8 mouse cellular contexts compared by ENCODE assay signal in genomic region chr14:74948014-74948396, GRCm38 (mm10). TPM values are rescaled to one million over a fixed set of nuclear protein-coding genes. Genes with fewer than 3 reads are reported as not detected.
DNase-seq lines count a peak whose midpoint lies in the region; ATAC-seq and TF ChIP-seq lines count a peak whose summit lies in the region.

No protein-coding gene starts in this region.

- no peak for DNase-seq in kidney, adult 2 months
- no peak for DNase-seq in kidney, postnatal 14 days
- DNase-seq in hindbrain, embryonic 11.5 days (ENCODE audit: low spot score) = no peak
- no peak for DNase-seq in midbrain, embryonic 11.5 days (ENCODE audit: low spot score, missing footprints)
- no peak for DNase-seq in right cerebral cortex, postnatal 14 days
- no peak for DNase-seq in spleen, postnatal 10 days (ENCODE audit: low spot score in 2 of 2)

- H3K27me3 ChIP-seq in kidney, adult 2 months (replicated peaks; ENCODE audit: control insufficient read depth, insufficient read depth, low read length) = no peaks in the 10 kb centered on the region
- no peaks in the 10 kb centered on the region for H3K27me3 ChIP-seq in hindbrain, embryonic 11.5 days (ENCODE audit: control insufficient read depth, insufficient read depth, low read length)
- no peaks in the 10 kb centered on the region for H3K27me3 ChIP-seq in midbrain, embryonic 11.5 days (ENCODE audit: control insufficient read depth, insufficient read depth, low read length)

- H3K27ac ChIP-seq in kidney, adult 2 months (ENCODE audit: insufficient read depth, low read depth, low read length) = peak overlapping the region; percentile 63
- H3K27ac ChIP-seq in bone marrow, adult 2 months (ENCODE audit: control insufficient read depth, insufficient read depth, low read depth, low read length, poor library complexity) = peak overlapping the region; percentile 97
- H3K27ac ChIP-seq in hindbrain, embryonic 11.5 days (ENCODE audit: low read depth, low read length) = no peak overlapping the region
- no peak overlapping the region for H3K27ac ChIP-seq in midbrain, embryonic 11.5 days (ENCODE audit: low read depth, low read length)

- no peaks in the 10 kb centered on the region for H3K36me3 ChIP-seq in kidney, adult 2 months (ENCODE audit: control insufficient read depth, insufficient read depth, low read length)
- H3K36me3 ChIP-seq in hindbrain, embryonic 11.5 days (ENCODE audit: control insufficient read depth, insufficient read depth, low read length) = no peaks in the 10 kb centered on the region
- no peaks in the 10 kb centered on the region for H3K36me3 ChIP-seq in midbrain, embryonic 11.5 days (ENCODE audit: control insufficient read depth, insufficient read depth, low read length)

- ATAC-seq in hindbrain, embryonic 11.5 days (ENCODE audit: low FRiP score) = peak; percentile 17; the same call in 1 of the 2 replicates
- ATAC-seq in midbrain, embryonic 11.5 days (ENCODE audit: low FRiP score) = 0 out of 2 replicates have a peak, but pooled peaks have one; percentile 2
- no peak for ATAC-seq in activated CD4-positive, CD25-positive, alpha-beta regulatory T cell, adult 4 months

- 14% methylated on average over 13 of the region's 13 CpGs for WGBS in kidney, adult 2 months
- 2% methylated on average over 13 of the region's 13 CpGs for WGBS in bone marrow, adult 2 months
- WGBS in hindbrain, embryonic 11.5 days = 30% methylated on average over 13 of the region's 13 CpGs
- 26% methylated on average over 13 of the region's 13 CpGs for WGBS in midbrain, embryonic 11.5 days

- H3K4me2 ChIP-seq in hindbrain, embryonic 11.5 days (replicated peaks; ENCODE audit: low read depth, low read length) = peak overlapping the region; percentile 50
- peak overlapping the region; percentile 55 for H3K4me2 ChIP-seq in midbrain, embryonic 11.5 days

- peaks cover 12% of the 10 kb centered on the region; the same call in 1 of the 2 replicates for H3K4me1 ChIP-seq in kidney, adult 2 months (ENCODE audit: control insufficient read depth, insufficient read depth, low read length)
- H3K4me1 ChIP-seq in bone marrow, adult 2 months (ENCODE audit: control insufficient read depth, insufficient read depth, low read length) = peaks cover 5% of the 10 kb centered on the region
- peaks cover 3% of the 10 kb centered on the region; the same call in 1 of the 2 replicates for H3K4me1 ChIP-seq in hindbrain, embryonic 11.5 days (replicated peaks; ENCODE audit: control insufficient read depth, insufficient read depth, low read length)
- H3K4me1 ChIP-seq in midbrain, embryonic 11.5 days (ENCODE audit: control insufficient read depth, insufficient read depth, low read length) = peaks cover 4% of the 10 kb centered on the region; the same call in 1 of the 2 replicates

- TF ChIP-seq POLR2A in kidney, adult 2 months (IDR thresholded peaks at IDR 0.05; ENCODE audit: low read depth, low read length) = no peak
- TF ChIP-seq POLR2A in bone marrow, adult 2 months (IDR thresholded peaks at IDR 0.05; ENCODE audit: borderline replicate concordance, control insufficient read depth, low read depth, low read length) = no peak

- peak overlapping the region; percentile 73; the same call in 1 of the 2 replicates for H3K9ac ChIP-seq in hindbrain, embryonic 11.5 days (ENCODE audit: low read depth, low read length)
- peak overlapping the region; percentile 89 for H3K9ac ChIP-seq in midbrain, embryonic 11.5 days (ENCODE audit: low read length)

- TF ChIP-seq CTCF in kidney, adult 2 months (conservative IDR thresholded peaks at IDR 0.05; ENCODE audit: insufficient read depth, insufficient read length, low read depth, low read length) = no peak
- no peak for TF ChIP-seq CTCF in bone marrow, adult 2 months (IDR thresholded peaks at IDR 0.05; ENCODE audit: control insufficient read depth, insufficient read depth, low read length)

- H3K9me3 ChIP-seq in hindbrain, embryonic 11.5 days (ENCODE audit: control insufficient read depth, low read length) = no peaks in the 10 kb centered on the region
- H3K9me3 ChIP-seq in midbrain, embryonic 11.5 days (ENCODE audit: control insufficient read depth, low read length) = no peaks in the 10 kb centered on the region

- peak overlapping the region; percentile 87 for H3K4me3 ChIP-seq in kidney, adult 2 months (ENCODE audit: insufficient read depth, low read depth, low read length)
- H3K4me3 ChIP-seq in bone marrow, adult 2 months (replicated peaks; ENCODE audit: control insufficient read depth, low read depth, low read length) = peak overlapping the region; percentile 96
- H3K4me3 ChIP-seq in hindbrain, embryonic 11.5 days (ENCODE audit: low read depth, low read length) = peak overlapping the region; percentile 66
- H3K4me3 ChIP-seq in midbrain, embryonic 11.5 days (ENCODE audit: low read depth, low read length) = peak overlapping the region; percentile 58

RNA-seq across cellular contexts. Expression of gene Lrch1, which starts 0.3 kb away (rescaled TPM):
- polyA plus RNA-seq in kidney, adult 2 months (2012; rRNA removed) = 8.2 and 8.4 TPM in 2 replicates
- 7.9 and 9.2 TPM in 2 replicates for polyA plus RNA-seq in bone marrow, adult 2 months (2011; ENCODE audit: insufficient read depth, insufficient read length, low replicate concordance, missing spikeins)
- polyA plus RNA-seq in hindbrain, embryonic 11.5 days (2014; fragmentation: Nextera tagmentation; extraction: Ambion mirVana) = 12.0 and 12.6 TPM in 2 replicates
- 5.8 and 6.7 TPM in 2 replicates for polyA plus RNA-seq in midbrain, embryonic 11.5 days (2014; fragmentation: Nextera tagmentation; extraction: Ambion mirVana)
- 10 to 100 TPM; 24.1 to 24.4 TPM for polyA plus RNA-seq in activated CD4-positive, CD25-positive, alpha-beta regulatory T cell, adult 4 months (2017; shearing (Covaris generic))

Comparison
In these comparisons a context has a peak if more than half of its experiments do, and no peak if none do; other contexts are left out.
1. H3K27ac ChIP-seq: peak in kidney, adult 2 months (single experiment) and bone marrow, adult 2 months (single experiment); none in hindbrain, embryonic 11.5 days (single experiment) and midbrain, embryonic 11.5 days (single experiment).
2. Peak in every context shown above with its lines, with median percentiles within 50 percentile points of each other: H3K4me3 ChIP-seq.